Mouse (Mus musculus): ENCODE measurements at regions not wholly inside any gene's neighbourhood (a gene's known extent, or its start where the extent isn't known, plus 50 kb on each side); places are given as distances from the start of the nearest gene placed in this dataset.

DNA sequence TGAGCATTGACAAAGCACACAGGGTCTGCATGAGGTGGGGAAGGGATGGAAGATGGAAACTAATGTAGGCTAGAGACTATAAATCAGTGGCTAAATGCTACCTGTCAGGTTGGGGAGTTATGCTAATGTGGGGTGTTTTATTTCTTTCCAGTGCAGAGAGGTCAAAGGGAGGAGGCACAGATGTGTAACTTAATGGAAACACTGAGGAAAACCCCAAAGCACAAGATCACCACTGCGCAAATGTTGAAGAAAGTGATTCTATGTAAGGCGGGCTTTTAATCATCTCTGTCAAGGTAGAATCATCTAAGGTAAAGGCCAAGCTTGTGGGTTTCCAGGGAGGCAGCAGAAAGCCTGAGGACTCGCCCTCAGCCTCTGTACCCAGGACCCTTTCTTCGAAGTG, 303.2 kb upstream of the 4930412O13Rik start:
- TF ChIP-seq POLR2AphosphoS5 (IDR thresholded peaks at IDR 0.05; ENCODE audit: borderline replicate concordance, low read depth, low read length) (no peak), NELFE (IDR thresholded peaks at IDR 0.05; ENCODE audit: low read depth, low read length) (no peak), ZKSCAN1 (IDR thresholded peaks at IDR 0.05; ENCODE audit: low read depth, low read length) (no peak), MEF2A (IDR thresholded peaks at IDR 0.05; ENCODE audit: extremely low read depth, insufficient replicate concordance, low read depth, low read length, poor library complexity, severe bottlenecking) (no peak), TCF12 (IDR thresholded peaks at IDR 0.05; ENCODE audit: low read depth, low read length) (no peak), CTCF (IDR thresholded peaks at IDR 0.05 in 2 of 3, conservative IDR thresholded peaks at IDR 0.05 in 1 of 3; ENCODE audit: control insufficient read depth in 1 of 3, insufficient read depth in 1 of 3, low read depth in 2 of 3, low read length in 3 of 3, poor library complexity in 1 of 3, severe bottlenecking in 1 of 3) (no peak)
